Mouse (Mus musculus) heart, embryonic 14.5 days (tissue): ENCODE data around the gene Retn. TPM values are rescaled to one million over a fixed set of nuclear protein-coding genes. Genes with fewer than 3 reads are reported as not detected.

ENCODE experiments used
- ATAC-seq: fragments of 200-750 bp; cut with Nextera tagmentation; 2 replicates; pipeline ENCODE4 v1.8.0; 2017; ENCODE audit warnings: low read depth, moderate TSS enrichment; ENCODE audit not compliant: insufficient number of reproducible peaks, insufficient read depth, low FRiP score
- H3K27ac ChIP-seq, 2 experiments: fragments of 200-500 bp in 1 of 2; fragments of 300-500 bp in 1 of 2; sonication (generic) in 1 of 2; replicated peaks in 1 of 2; 2 replicates each; pipeline ENCODE4 v1.5.1; 2012 to 2014; ENCODE audit warnings: low read depth in 2 of 2, low read length in 2 of 2, control low read depth in 1 of 2, mild to moderate bottlenecking in 1 of 2, mixed read lengths in 1 of 2; ENCODE audit not compliant: control insufficient read depth in 1 of 2, insufficient read depth in 1 of 2
- H3K27me3 ChIP-seq: fragments of 300-500 bp; sonication (generic); 2 replicates; pipeline ENCODE4 v1.6.1; 2014; ENCODE audit warnings: mild to moderate bottlenecking, low read length, control low read depth; ENCODE audit not compliant: control insufficient read depth, insufficient read depth
- H3K36me3 ChIP-seq: fragments of 300-500 bp; sonication (generic); 2 replicates; pipeline ENCODE4 v1.6.1; 2014; ENCODE audit warnings: mild to moderate bottlenecking, control low read depth, low read length, mixed read lengths; ENCODE audit not compliant: control insufficient read depth, insufficient read depth
- H3K4me1 ChIP-seq, 2 experiments: fragments of 200-500 bp in 1 of 2; fragments of 300-500 bp in 1 of 2; sonication (generic) in 1 of 2; 2 replicates each; pipeline ENCODE4 v1.6.1; 2012 to 2014; ENCODE audit warnings: low read length in 2 of 2, control low read depth in 1 of 2, mixed read lengths in 1 of 2; ENCODE audit not compliant: control insufficient read depth in 2 of 2, insufficient read depth in 2 of 2
- H3K4me2 ChIP-seq: fragments of 300-500 bp; sonication (generic); 2 replicates; pipeline ENCODE4 v1.6.1; 2014; ENCODE audit warnings: mild to moderate bottlenecking, low read length
- H3K4me3 ChIP-seq, 2 experiments: fragments of 200-500 bp in 1 of 2; fragments of 300-500 bp in 1 of 2; sonication (generic) in 1 of 2; 2 replicates each; pipeline ENCODE4 v1.5.1; 2012 to 2014; ENCODE audit warnings: low read length in 2 of 2, mild to moderate bottlenecking in 2 of 2, control low read depth in 1 of 2, low read depth in 1 of 2, moderate library complexity in 1 of 2; ENCODE audit not compliant: control insufficient read depth in 1 of 2, insufficient read depth in 1 of 2
- H3K9ac ChIP-seq: fragments of 300-500 bp; sonication (generic); 2 replicates; pipeline ENCODE4 v1.6.1; 2014; ENCODE audit warnings: mild to moderate bottlenecking, low read length
- H3K9me3 ChIP-seq: fragments of 300-500 bp; sonication (generic); 2 replicates; pipeline ENCODE4 v1.6.1; 2016; ENCODE audit warnings: low read length, control low read depth; ENCODE audit not compliant: control insufficient read depth
- WGBS: fragments of 180-500 bp; shearing (Covaris S2); extraction: QIAGEN DNeasy Blood & Tissue Kit; methylation state at CpG from one replicate; pipeline ENCODE4 v1.1.7; 2014; 5-methylcytosine and 5-hydroxymethylcytosine counted together
- polyA plus RNA-seq: library from polyadenylated mRNA; unstranded; fragments of >200 nt; fragmentation: Nextera tagmentation; extraction: Ambion mirVana; gene quantifications from 2 replicates; pipeline ENCODE4 v1.2.1, GENCODE M21; 2014

The Retn gene
- polyA plus RNA-seq, 1 experiment from 2014 or later, result not detected

- no peaks in the 10 kb centered on the region for H3K27me3 ChIP-seq
- H3K4me1 ChIP-seq, result no peaks in the 10 kb centered on the region
- H3K4me2 ChIP-seq, result no peak overlapping the region
- H3K9ac ChIP-seq, result no peak overlapping the region
- H3K36me3 ChIP-seq, result no peaks in the 10 kb centered on the region
- H3K9me3 ChIP-seq, result no peaks in the 10 kb centered on the region
- 61% methylated on average over 3 of the region's 3 CpGs for WGBS
- no peak overlapping the region for H3K27ac ChIP-seq
- ATAC-seq, result no peak
- no peak overlapping the region for H3K4me3 ChIP-seq
These were observed 35.2 kb downstream of the Retn start for GRCm38 (mm10) chr8:3690774-3691173.

DNA sequence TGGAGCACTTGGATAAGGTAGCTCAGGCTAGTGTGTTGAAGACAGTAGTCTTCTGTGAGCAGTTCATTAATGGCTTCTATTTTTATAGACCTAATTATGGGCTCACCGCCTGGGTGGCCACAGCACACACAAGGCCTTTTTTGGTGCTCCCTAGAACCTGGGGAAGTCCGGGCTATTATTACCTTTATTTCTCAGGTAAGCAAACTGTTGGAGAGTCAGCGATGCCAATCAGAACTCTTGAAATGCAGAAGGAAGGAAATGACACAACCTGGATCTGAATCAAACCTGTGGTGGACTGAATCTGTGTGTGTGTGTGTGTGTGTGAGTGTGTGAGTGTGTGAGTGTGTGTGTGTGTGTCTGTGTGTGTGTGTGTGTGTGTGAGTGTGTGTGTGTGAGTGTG is 38.6 kb downstream of the Retn start, which contains the start of gene Fcer2a:
Gene Fcer2a (minus strand): TSS at position 55 of the 400 bp plus-strand sequence.
- no peak within 1 kb of the TSS for H3K27ac ChIP-seq
- no peaks in the 10 kb centered on the region for H3K27me3 ChIP-seq
- no peaks in the 10 kb centered on the region for H3K36me3 ChIP-seq
- H3K9ac ChIP-seq, result no peak within 1 kb of the TSS
- H3K4me3 ChIP-seq, result no peak within 1 kb of the TSS
- 68% methylated on average over 3 of the region's 3 CpGs for WGBS
- H3K4me1 ChIP-seq, result no peaks in the 10 kb centered on the region
- no peaks in the 10 kb centered on the region for H3K9me3 ChIP-seq
- no peak within 1 kb of the TSS for H3K4me2 ChIP-seq
- no peak for ATAC-seq

DNA sequence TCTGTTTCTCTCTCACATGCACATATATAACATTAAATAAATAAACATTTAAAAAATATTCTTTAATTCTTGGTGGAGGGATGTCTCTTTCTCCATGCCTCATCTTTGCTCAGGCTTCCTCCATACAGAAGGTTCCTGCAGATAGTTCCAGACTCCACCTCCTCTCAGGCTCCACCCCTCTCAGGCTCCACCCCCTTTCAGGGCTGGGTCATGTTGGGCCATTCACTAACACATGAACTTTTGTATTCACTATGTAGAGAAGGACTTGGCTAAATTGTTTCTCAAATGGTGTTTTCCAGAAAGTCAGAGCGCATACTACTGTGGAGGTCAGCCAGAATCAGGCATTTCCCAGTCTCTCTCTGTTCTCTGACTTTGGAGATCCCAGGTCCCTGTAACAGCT is 45.9 kb downstream of the Retn start:
- no peak overlapping the region for H3K9ac ChIP-seq
- no peak for ATAC-seq
- no peak overlapping the region for H3K4me2 ChIP-seq
- H3K36me3 ChIP-seq, result no peaks in the 10 kb centered on the region
- H3K27ac ChIP-seq, result no peak overlapping the region
- no peaks in the 10 kb centered on the region for H3K27me3 ChIP-seq
- no peaks in the 10 kb centered on the region for H3K9me3 ChIP-seq
- 97% methylated on average over 1 of the region's 1 CpGs for WGBS
- H3K4me1 ChIP-seq, result no peaks in the 10 kb centered on the region
- H3K4me3 ChIP-seq, result no peak overlapping the region

GRCm38 (mm10) chr8:3705711-3706110 is 50.1 kb downstream of the Retn start:
- Histone ChIP-seq H3K4me3 (no peak overlapping the region), H3K27ac (no peak overlapping the region), H3K27me3 (no peaks in the 10 kb centered on the region), H3K4me2 (no peak overlapping the region), H3K36me3 (no peaks in the 10 kb centered on the region), H3K4me1 (no peaks in the 10 kb centered on the region; a peak in 1 of 4 replicates), H3K9me3 (no peaks in the 10 kb centered on the region), H3K9ac (no peak overlapping the region)
- 48% methylated on average over 4 of the region's 4 CpGs for WGBS
- no peak for ATAC-seq

GRCm38 (mm10) chr8:3707611-3708010 is 52.0 kb downstream of the Retn start:
- no peaks in the 10 kb centered on the region for H3K27me3 ChIP-seq
- no peaks in the 10 kb centered on the region for H3K9me3 ChIP-seq
- no peak overlapping the region for H3K27ac ChIP-seq
- no peaks in the 10 kb centered on the region; a peak in 1 of 4 replicates for H3K4me1 ChIP-seq
- H3K4me2 ChIP-seq, result no peak overlapping the region
- no peak overlapping the region for H3K9ac ChIP-seq
- no peak for ATAC-seq
- H3K4me3 ChIP-seq, result no peak overlapping the region
- no peaks in the 10 kb centered on the region for H3K36me3 ChIP-seq
- 58% methylated on average over 7 of the region's 7 CpGs for WGBS

Other genes starting within 250 kb of the Retn start
- 5.0 and 5.4 TPM in 2 replicates for gene Pex11g, start 188.1 kb upstream of the Retn start, polyA plus RNA-seq
- not detected in 2 replicates for gene Tex45, start 184.9 kb upstream of the Retn start, polyA plus RNA-seq
- gene Zfp358, start 162.6 kb upstream of the Retn start, polyA plus RNA-seq, result 11.5 and 17.4 TPM in 2 replicates
- 36.0 and 38.0 TPM in 2 replicates for gene Mcoln1, start 155.3 kb upstream of the Retn start, polyA plus RNA-seq
- 11.1 and 15.8 TPM in 2 replicates for gene Pnpla6, start 140.4 kb upstream of the Retn start, polyA plus RNA-seq
- 5.1 and 8.5 TPM in 2 replicates for gene C330021F23Rik, start 87.8 kb upstream of the Retn start, polyA plus RNA-seq
- 1.6 and 2.9 TPM in 2 replicates for gene Camsap3, start 68.5 kb upstream of the Retn start, polyA plus RNA-seq
- 29.0 and 30.9 TPM in 2 replicates for gene Xab2, start 34.5 kb upstream of the Retn start, polyA plus RNA-seq
- 113 and 114 TPM in 2 replicates for gene Pet100, start 34.2 kb upstream of the Retn start, polyA plus RNA-seq
- not detected in 2 replicates for gene Pcp2, start 30.2 kb upstream of the Retn start, polyA plus RNA-seq
- gene Stxbp2, start 24.8 kb upstream of the Retn start, polyA plus RNA-seq, result 39.0 and 40.2 TPM in 2 replicates
- 0.18 and 0.22 TPM in 2 replicates for gene Mcemp1, start 10.0 kb downstream of the Retn start, polyA plus RNA-seq
- gene Fcor, start 16.6 kb downstream of the Retn start, polyA plus RNA-seq, result 8.1 and 10.0 TPM in 2 replicates
- 27.6 and 28.4 TPM in 2 replicates for gene Trappc5, start 20.5 kb downstream of the Retn start, polyA plus RNA-seq
- gene Fcer2a, start 38.4 kb downstream of the Retn start, polyA plus RNA-seq, result not detected in 2 replicates
- gene Clec4g, start 64.9 kb downstream of the Retn start, polyA plus RNA-seq, result 4.3 and 6.0 TPM in 2 replicates
- gene Cd209a, start 93.2 kb downstream of the Retn start, polyA plus RNA-seq, result not detected in 2 replicates
- gene Cd209e, start 198.5 kb downstream of the Retn start, polyA plus RNA-seq, result not detected in 2 replicates
- not detected in 2 replicates for gene Cd209d, start 222.8 kb downstream of the Retn start, polyA plus RNA-seq